Mouse (Mus musculus): ENCODE data around the gene Rpl35a. TPM values are rescaled to one million over a fixed set of nuclear protein-coding genes. Genes with fewer than 3 reads are reported as not detected.

Gene Rpl35a
- total RNA-seq, 2 experiments from 2014 or later = 380 to 387 TPM

Small RNA genes within 50 kb of the gene (microRNA-seq; reads per million reads assigned to microRNA genes)
- gene Gm22231 = 0 reads per million in 2 experiments
- 3.6 to 5.2 reads per million in 2 experiments for gene Mir1947

Other genes starting within 250 kb of the Rpl35a start
- gene Smbd1, start 246.0 kb upstream of the Rpl35a start, total RNA-seq (2021) = not detected
- gene Fyttd1, start 179.0 kb upstream of the Rpl35a start, total RNA-seq (2021) = 100 to 1,000 TPM; 115 to 125 TPM
- gene Rubcn, start 178.7 kb upstream of the Rpl35a start, total RNA-seq (2021) = 10 to 100 TPM; 30.4 to 40.8 TPM
- 10 to 100 TPM; 32.5 to 32.6 TPM for gene Lrch3, start 142.4 kb upstream of the Rpl35a start, total RNA-seq (2021)
- under 1 TPM; 0.24 to 0.30 TPM for gene Iqcg, start 235 bp upstream of the Rpl35a start, total RNA-seq (2021)
- 1 to 10 TPM; 2.2 to 2.3 TPM for gene Lmln, start 6.1 kb downstream of the Rpl35a start, total RNA-seq (2021)
- gene Osbpl11, start 128.6 kb downstream of the Rpl35a start, total RNA-seq (2021) = 10 to 100 TPM; 23.4 to 27.3 TPM
- gene Snx4, start 195.0 kb downstream of the Rpl35a start, total RNA-seq (2021) = 10 to 100 TPM; 48.7 to 49.1 TPM